Mouse (Mus musculus) cerebellum, adult 2 months (tissue): ENCODE results near the gene Gm48552. TPM values are rescaled to one million over a fixed set of nuclear protein-coding genes. Genes with fewer than 3 reads are reported as not detected.
A peak's percentile ranks its signal among the peaks of the same experiment; 100 is the strongest.

Experiments used
- DNase-seq, 2 experiments: peaks; one replicate each; pipeline ENCODE4 v3.0.0; 2021
- H3K27ac ChIP-seq: fragments of 200-500 bp; 2 replicates; pipeline ENCODE4 v1.5.1; 2012; ENCODE audit warnings: low read length, control low read depth, inconsistent platforms; ENCODE audit not compliant: insufficient read depth
- H3K27me3 ChIP-seq: fragments of 200-500 bp; 2 replicates; pipeline ENCODE4 v1.6.1; 2012; ENCODE audit warnings: inconsistent platforms, mild to moderate bottlenecking, low read length, moderate library complexity; ENCODE audit not compliant: control insufficient read depth, insufficient read depth
- H3K4me1 ChIP-seq: fragments of 200-500 bp; 2 replicates; pipeline ENCODE4 v1.6.1; 2011; ENCODE audit warnings: low read length; ENCODE audit not compliant: control insufficient read depth, insufficient read depth
- H3K4me3 ChIP-seq: fragments of 200-500 bp; replicated peaks from 2 replicates; pipeline ENCODE3; 2011; ENCODE audit warnings: mild to moderate bottlenecking, low read depth, low read length, control low read depth; ENCODE audit not compliant: insufficient read depth
- CTCF ChIP-seq: fragments of 200-500 bp; IDR thresholded peaks from 2 replicates; pipeline ENCODE4 v1.5.1; 2011; ENCODE audit warnings: low read depth, mild to moderate bottlenecking, control low read depth, low read length, moderate library complexity, borderline replicate concordance; ENCODE audit not compliant: insufficient read depth
- POLR2A ChIP-seq: fragments of 200-500 bp; IDR thresholded peaks from 2 replicates; pipeline ENCODE4 v1.6.1; 2011; ENCODE audit warnings: low read length, control low read depth, borderline replicate concordance; ENCODE audit not compliant: insufficient read depth
- WGBS: fragments of 180-500 bp; shearing (Covaris S2); methylation state at CpG from one replicate; pipeline ENCODE4 v1.1.7; 2018; 5-methylcytosine and 5-hydroxymethylcytosine counted together
- polyA plus RNA-seq: library from polyadenylated mRNA; depleted of rRNA; stranded (reverse); fragments of >200 nt; gene quantifications from 2 replicates; pipeline ENCODE4 v1.2.3, GENCODE M21; 2012; rRNA removed

Gm48552 gene
- polyA plus RNA-seq = 10.7 and 13.8 TPM in 2 replicates

DNA sequence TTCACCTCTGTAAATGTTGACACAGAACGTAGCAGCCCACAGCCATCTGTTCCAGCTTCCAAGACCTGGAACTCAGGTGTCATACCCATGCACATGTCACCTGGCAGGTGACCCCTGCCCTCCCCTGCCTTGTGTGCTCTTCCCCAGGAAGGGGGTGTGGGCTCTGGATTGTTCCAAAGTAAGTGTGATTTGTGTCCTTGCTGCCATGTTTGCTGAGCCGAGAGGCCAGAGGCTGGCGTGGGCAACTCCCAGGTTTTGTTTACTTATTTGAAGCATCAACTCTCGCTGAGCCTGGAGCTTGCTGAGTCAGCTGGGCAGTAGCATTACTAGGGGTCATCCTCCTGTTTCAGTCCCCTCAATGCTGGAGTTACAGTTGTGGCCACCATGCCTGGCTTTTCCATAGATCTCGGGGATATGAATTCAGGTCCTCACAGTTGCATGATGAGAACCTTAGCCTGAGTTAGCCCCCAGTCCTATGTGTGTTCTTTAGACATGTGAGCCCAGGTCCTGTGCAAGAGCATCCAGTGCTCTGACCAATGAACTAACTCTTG, at the start of gene Gm48552:
Gm48552 (plus strand) TSS at position 501 of the 551 bp plus-strand sequence.
- no peaks in the 10 kb centered on the region for H3K27me3 ChIP-seq
- 66% methylated on average over 5 of the region's 5 CpGs for WGBS
- H3K4me3 ChIP-seq = no peak within 1 kb of the TSS
- DNase-seq = no peak
- peaks cover 14% of the 10 kb centered on the region for H3K4me1 ChIP-seq
- TF ChIP-seq CTCF (no peak), POLR2A (no peak)
- H3K27ac ChIP-seq = no peak within 1 kb of the TSS

DNA sequence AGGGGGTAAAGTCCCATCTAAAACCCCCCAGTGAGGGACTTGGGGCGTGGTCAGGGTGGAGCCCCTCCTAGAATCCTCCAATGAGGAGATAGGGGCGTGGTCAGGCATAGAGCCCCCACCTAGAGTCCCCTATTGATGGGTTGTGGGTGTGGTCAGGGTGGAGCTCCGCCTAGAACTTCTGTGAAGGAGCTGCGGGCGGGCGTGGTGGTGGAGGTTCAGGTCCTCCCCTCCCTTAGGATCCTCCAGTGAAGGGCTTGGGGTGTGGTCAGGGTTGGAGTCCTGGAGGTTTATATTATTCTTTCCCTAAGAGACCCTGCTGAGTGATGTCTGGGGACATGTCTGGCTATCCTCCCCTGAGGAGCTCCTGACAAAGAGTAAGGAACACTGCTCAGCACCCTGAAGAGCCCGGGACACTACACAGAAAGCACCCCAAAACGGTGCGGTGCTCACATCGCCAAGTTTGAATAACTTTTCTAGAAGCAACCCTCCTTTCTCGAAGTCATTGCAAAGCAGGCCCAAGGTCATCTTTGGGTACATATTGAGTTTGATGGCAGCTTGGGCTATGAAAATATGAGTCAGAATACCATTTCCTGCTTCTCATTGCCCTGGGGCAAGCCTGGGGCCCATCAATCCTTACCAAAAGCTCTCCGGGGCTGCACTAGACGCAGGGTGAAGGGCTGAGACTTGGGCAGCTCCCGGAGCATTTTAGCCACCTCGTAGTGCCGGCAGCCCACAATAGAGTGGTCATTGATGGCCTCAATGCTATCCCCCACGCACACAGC, 48.1 kb upstream of the Gm48552 start:
- WGBS = 41% methylated on average over 17 of the region's 17 CpGs
- H3K27me3 ChIP-seq = no peaks in the 10 kb centered on the region; the same call in 1 of the 2 replicates

DNA sequence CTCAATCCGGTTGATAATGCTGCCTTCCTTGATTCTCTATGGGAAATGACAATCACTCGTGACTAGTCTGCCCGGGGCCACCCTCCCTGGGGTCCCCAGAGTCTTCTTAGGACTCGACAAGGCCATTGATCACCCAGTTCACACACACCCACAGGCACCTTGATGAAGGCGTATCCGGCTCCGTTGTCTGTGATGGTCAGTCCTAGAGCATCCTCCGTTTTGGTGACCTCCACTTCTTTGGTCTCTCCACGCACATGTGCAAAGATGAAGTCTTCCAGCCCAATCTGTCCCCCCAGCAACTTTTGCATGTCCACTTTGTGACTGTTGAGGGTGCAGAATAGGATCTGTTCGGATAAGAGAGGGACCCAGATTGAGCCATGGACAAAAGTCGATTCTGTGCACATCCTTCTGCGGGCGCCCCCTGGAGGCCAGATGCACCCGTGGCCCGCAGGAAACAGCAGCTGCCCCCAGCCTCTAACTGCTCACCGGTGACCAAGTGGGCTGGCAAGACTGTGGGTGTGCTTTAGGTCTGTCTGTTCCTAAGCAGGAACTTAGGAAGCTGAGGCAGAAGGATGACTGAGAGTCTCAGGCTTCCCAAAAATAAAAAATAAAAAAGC, 47.4 kb upstream of the Gm48552 start:
- no peak overlapping the region for H3K27ac ChIP-seq
- no peaks in the 10 kb centered on the region; the same call in 1 of the 2 replicates for H3K4me1 ChIP-seq
- no peak overlapping the region for H3K4me3 ChIP-seq
- peak in 1 of 2 experiments; percentile 68 for DNase-seq
- TF ChIP-seq CTCF = peak; percentile 54; the same call in 1 of the 2 replicates
- TF ChIP-seq POLR2A = no peak
- WGBS = 34% methylated on average over 16 of the region's 16 CpGs
- no peaks in the 10 kb centered on the region; the same call in 1 of the 2 replicates for H3K27me3 ChIP-seq

More for the DNA sequence above, 48.1 kb upstream of the Gm48552 start:
- H3K4me3 ChIP-seq = no peak overlapping the region
- no peaks in the 10 kb centered on the region; the same call in 1 of the 2 replicates for H3K4me1 ChIP-seq
- TF ChIP-seq POLR2A = no peak
- TF ChIP-seq CTCF = no peak
- H3K27ac ChIP-seq = no peak overlapping the region
- no peak for DNase-seq

DNA sequence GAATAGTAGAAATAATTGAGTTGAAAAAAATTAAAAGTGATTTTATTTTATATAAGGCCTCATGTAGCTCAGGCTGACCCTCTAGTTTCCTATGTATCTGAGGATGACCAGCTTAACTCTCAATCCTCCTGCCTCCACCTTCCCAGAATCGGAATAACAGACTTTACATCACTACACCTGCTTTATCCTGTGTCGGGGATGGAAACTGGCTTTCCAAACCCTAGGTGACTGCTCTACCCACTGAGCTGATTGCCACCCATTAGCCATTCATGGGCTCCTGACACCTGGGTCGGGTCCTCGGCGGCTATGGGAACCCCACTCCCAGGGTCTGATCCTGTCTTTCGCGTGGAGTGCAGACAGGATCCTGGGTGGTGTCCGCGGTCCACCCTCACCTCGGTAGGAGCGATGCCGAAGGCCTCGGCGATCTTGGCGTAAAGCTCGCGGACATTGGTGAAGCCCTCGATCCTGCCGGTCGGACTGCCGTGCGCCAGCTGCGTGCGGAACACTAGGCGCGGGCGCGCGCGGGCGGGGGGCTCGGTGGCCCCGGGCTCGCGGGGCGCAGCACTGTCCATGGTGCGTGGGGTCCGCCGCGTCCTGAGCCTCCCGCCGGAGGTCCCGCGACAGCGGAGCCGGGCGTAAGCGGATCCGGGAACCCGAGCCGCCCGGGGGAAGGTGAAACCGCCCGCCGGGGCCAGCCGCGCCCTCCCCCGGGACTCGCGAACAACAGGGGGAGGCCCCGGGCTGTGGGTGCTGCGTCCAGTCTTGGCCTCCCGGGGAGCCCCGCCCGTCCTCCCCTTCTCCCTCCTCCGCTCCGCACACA, 45.9 kb upstream of the Gm48552 start, which contains the start of gene Gipc3:
Gipc3 (minus strand) TSS at position 581 of the 820 bp plus-strand sequence.
- no peak within 1 kb of the TSS for H3K27ac ChIP-seq

DNA sequence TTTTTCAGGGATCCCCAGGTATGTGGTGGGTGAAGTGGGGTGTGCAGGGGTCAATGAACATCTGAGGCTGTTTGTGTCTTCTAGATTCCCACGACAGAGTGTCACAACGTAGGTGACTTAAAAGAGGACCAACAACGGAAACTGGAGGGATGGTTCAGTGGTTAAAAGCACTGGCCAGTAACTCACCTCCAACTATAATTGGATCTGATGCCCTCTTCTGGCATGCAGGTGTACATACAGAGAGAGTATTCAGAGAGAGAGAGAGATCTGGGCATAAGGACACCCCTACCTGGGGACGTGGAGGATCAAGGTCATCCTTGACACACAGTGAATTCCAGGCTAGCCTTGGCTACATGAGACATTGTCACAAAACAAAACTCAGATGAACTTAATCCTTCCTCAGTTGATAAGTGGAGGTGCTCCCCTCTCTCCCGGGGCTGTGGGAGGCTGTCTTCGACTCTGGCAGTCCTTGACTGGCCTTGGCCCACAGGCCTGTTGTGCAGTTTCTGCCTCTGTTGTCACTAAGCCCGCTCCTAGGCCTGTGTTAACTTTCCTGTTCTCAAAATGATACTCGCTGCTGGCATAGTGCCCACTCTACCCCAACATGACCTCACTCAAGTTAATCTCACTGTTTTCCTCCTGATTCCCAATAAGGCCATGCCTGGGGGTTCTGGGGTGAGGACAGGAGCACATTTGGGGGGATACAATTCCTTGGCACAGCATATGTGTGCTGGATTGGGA, 44.2 kb upstream of the Gm48552 start:
- peaks cover 3% of the 10 kb centered on the region for H3K4me1 ChIP-seq
- no peak overlapping the region for H3K27ac ChIP-seq
- TF ChIP-seq CTCF (peak; percentile 39; the same call in 1 of the 2 replicates), POLR2A (no peak)
- H3K27me3 ChIP-seq = no peaks in the 10 kb centered on the region; the same call in 1 of the 2 replicates
- 37% methylated on average over 8 of the region's 8 CpGs for WGBS
- no peak overlapping the region for H3K4me3 ChIP-seq
- no peak for DNase-seq

More for the DNA sequence above, 45.9 kb upstream of the Gm48552 start, which contains the start of gene Gipc3:
- H3K27me3 ChIP-seq = no peaks in the 10 kb centered on the region; the same call in 1 of the 2 replicates
- no peak for TF ChIP-seq POLR2A
- TF ChIP-seq CTCF = no peak
- no peaks in the 10 kb centered on the region; the same call in 1 of the 2 replicates for H3K4me1 ChIP-seq
- no peak within 1 kb of the TSS for H3K4me3 ChIP-seq
- DNase-seq = no peak
- WGBS = 6% methylated on average over 62 of the region's 67 CpGs

DNA sequence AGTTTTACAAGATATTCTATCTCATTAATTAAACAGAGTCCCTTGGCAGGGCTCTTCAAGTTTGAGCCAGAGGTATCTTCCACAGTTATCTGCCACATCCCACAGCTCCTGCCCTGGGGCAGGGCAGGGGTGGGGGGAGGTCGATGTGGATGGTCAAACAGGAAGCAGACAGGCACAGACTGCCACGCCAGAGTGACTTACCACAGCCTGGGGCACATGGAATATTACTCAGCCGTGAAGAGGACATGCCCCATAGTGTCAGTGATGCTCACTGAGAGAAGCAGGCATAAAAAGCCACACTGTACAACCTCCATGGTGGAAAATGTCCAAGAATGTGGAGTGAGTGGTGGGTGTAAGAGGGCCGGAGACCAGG, 43.7 kb upstream of the Gm48552 start:
- Histone ChIP-seq H3K27ac (no peak overlapping the region), H3K27me3 (no peaks in the 10 kb centered on the region; the same call in 1 of the 2 replicates), H3K4me3 (no peak overlapping the region), H3K4me1 (peaks cover 6% of the 10 kb centered on the region)
- TF ChIP-seq CTCF = no peak
- TF ChIP-seq POLR2A = no peak
- WGBS = 87% methylated on average over 4 of the region's 4 CpGs
- no peak for DNase-seq
